Mouse (Mus musculus) cortical plate, adult 2 months (tissue): Measurements from ENCODE around the gene Ptger4.

Source experiments
- CTCF ChIP-seq: fragments of 200-500 bp; IDR thresholded peaks from 2 replicates; pipeline ENCODE4 v1.5.1; 2011; ENCODE audit warnings: mild to moderate bottlenecking, control low read depth, low read length; ENCODE audit not compliant: insufficient read depth; ENCODE audit errors: extremely low read depth
- POLR2A ChIP-seq: fragments of 200-500 bp; IDR thresholded peaks from 2 replicates; pipeline ENCODE4 v1.6.1; 2011; ENCODE audit warnings: mild to moderate bottlenecking, low read length, control low read depth; ENCODE audit not compliant: insufficient read depth; ENCODE audit errors: extremely low read depth

GRCm38 (mm10) chr15:5185366-5186292, 58.4 kb downstream of the Ptger4 start, which contains the start of gene Ttc33:
- TF ChIP-seq CTCF (no peak), POLR2A (peak; percentile 48; the same call in 1 of the 2 replicates)
